Mouse (Mus musculus) mesoderm, embryonic 11.5 days (tissue): ENCODE measurements around the gene Ifitm10.
"Not testable (repeated sequence)": the region's sequence is repeated elsewhere in the genome, so short reads cannot be mapped to it uniquely, and the experiment has no call there.

Source experiments
- DNase-seq: peaks from one replicate; pipeline ENCODE4 v3.0.0-alpha.2; 2012; ENCODE audit warnings: low read depth, low spot score

Ifitm10 gene

GRCm38 (mm10) chr7:142373641-142374412, at the start of gene Ifitm10:
Ifitm10 (minus strand) TSS chr7:142373753.
- DNase-seq: no peak

- no peak for DNase-seq
Measured at GRCm38 (mm10) chr7:142421826-142422225, 48.3 kb upstream of the Ifitm10 start.

- DNase-seq: no peak
Measured at GRCm38 (mm10) chr7:142419887-142420286, 46.3 kb upstream of the Ifitm10 start.

GRCm38 (mm10) chr7:142418679-142419078, 45.1 kb upstream of the Ifitm10 start:
- no peak for DNase-seq

- no peak for DNase-seq
Measured at GRCm38 (mm10) chr7:142418027-142418426, 44.5 kb upstream of the Ifitm10 start.

GRCm38 (mm10) chr7:142416225-142416624, 42.7 kb upstream of the Ifitm10 start:
- DNase-seq: no peak

GRCm38 (mm10) chr7:142415314-142415713, 41.8 kb upstream of the Ifitm10 start:
- no peak for DNase-seq

GRCm38 (mm10) chr7:142413285-142413684, 39.7 kb upstream of the Ifitm10 start:
- no peak for DNase-seq

- no peak for DNase-seq
Measured at GRCm38 (mm10) chr7:142409603-142410002, 36.0 kb upstream of the Ifitm10 start.

GRCm38 (mm10) chr7:142408686-142409085, 35.1 kb upstream of the Ifitm10 start:
- DNase-seq: no peak

GRCm38 (mm10) chr7:142407935-142408334, 34.4 kb upstream of the Ifitm10 start:
- DNase-seq: no peak

GRCm38 (mm10) chr7:142405134-142405533, 31.6 kb upstream of the Ifitm10 start:
- not testable (repeated sequence) for DNase-seq

- DNase-seq: no peak
Measured at GRCm38 (mm10) chr7:142403591-142403990, 30.0 kb upstream of the Ifitm10 start.

GRCm38 (mm10) chr7:142400750-142401142, 27.2 kb upstream of the Ifitm10 start:
- no peak for DNase-seq

GRCm38 (mm10) chr7:142400112-142400749, 26.7 kb upstream of the Ifitm10 start:
- no peak for DNase-seq

GRCm38 (mm10) chr7:142399250-142399649, 25.7 kb upstream of the Ifitm10 start:
- no peak for DNase-seq

- peak; percentile 7 for DNase-seq
Measured at GRCm38 (mm10) chr7:142398052-142398451, 24.5 kb upstream of the Ifitm10 start.

- no peak for DNase-seq
Measured at GRCm38 (mm10) chr7:142396611-142397010, 23.1 kb upstream of the Ifitm10 start.

GRCm38 (mm10) chr7:142395472-142395871, 21.9 kb upstream of the Ifitm10 start:
- no peak for DNase-seq

GRCm38 (mm10) chr7:142394261-142395190, 21.0 kb upstream of the Ifitm10 start:
- DNase-seq: no peak

GRCm38 (mm10) chr7:142393191-142393590, 19.6 kb upstream of the Ifitm10 start:
- no peak for DNase-seq

GRCm38 (mm10) chr7:142391609-142392008, 18.1 kb upstream of the Ifitm10 start:
- DNase-seq: no peak
